ENCODE assay signal across 8 mouse cellular contexts in genomic region chr7:34166850-34167249, GRCm38 (mm10). TPM values are rescaled to one million over a fixed set of nuclear protein-coding genes. Genes with fewer than 3 reads are reported as not detected.
DNase-seq lines count a peak whose midpoint lies in the region; ATAC-seq and TF ChIP-seq lines count a peak whose summit lies in the region.

No protein-coding gene starts in this region.

- peak; percentile 62 for DNase-seq in embryo, embryonic 10 days (ENCODE audit: low spot score)
- peak; percentile 69 for DNase-seq in lung, postnatal 0 days (ENCODE audit: low spot score)
- DNase-seq in splenic B cell, adult 2 months (ENCODE audit: low read depth, low spot score): peak; percentile 54
- no peak for DNase-seq in right cerebral cortex, adult 2 months (ENCODE audit: low spot score in 2 of 2)

- no peak for ATAC-seq in erythroblast, adult 5-6 weeks (replicated peaks; ENCODE audit: low FRiP score, poor library complexity, severe bottlenecking)
- no peak for ATAC-seq in hindbrain, embryonic 15.5 days (ENCODE audit: low FRiP score, low read depth)
- ATAC-seq in lung, postnatal 0 days: no peak

- TF ChIP-seq CTCF in ES-Bruce4 (IDR thresholded peaks at IDR 0.05; ENCODE audit: low read depth, low read length): peak; percentile 86
- peak; percentile 67 for TF ChIP-seq CTCF in lung, postnatal 0 days (IDR thresholded peaks at IDR 0.05)

- H3K4me1 ChIP-seq in erythroblast, embryonic 14.5 days (ENCODE audit: control insufficient read depth): peaks cover 25% of the 10 kb centered on the region
- no peaks in the 10 kb centered on the region for H3K4me1 ChIP-seq in ES-Bruce4 (ENCODE audit: control insufficient read depth, insufficient read depth, low read length)
- H3K4me1 ChIP-seq in hindbrain, embryonic 15.5 days (replicated peaks): peaks cover 12% of the 10 kb centered on the region
- H3K4me1 ChIP-seq in lung, postnatal 0 days (ENCODE audit: insufficient read depth, low read depth, low read length): 0 out of 2 replicates have a peak, but pooled peaks cover 5% of the 10 kb centered on the region

- 52% methylated on average over 4 of the region's 4 CpGs for WGBS in hindbrain, embryonic 15.5 days
- WGBS in lung, postnatal 0 days: 36% methylated on average over 4 of the region's 4 CpGs

- peak overlapping the region; percentile 99 for H3K4me3 ChIP-seq in erythroblast, embryonic 14.5 days (replicated peaks)
- H3K4me3 ChIP-seq in ES-Bruce4 (ENCODE audit: low read depth, low read length): peak overlapping the region; percentile 40; the same call in 1 of the 2 replicates
- peak overlapping the region; percentile 13; the same call in 1 of the 2 replicates for H3K4me3 ChIP-seq in hindbrain, embryonic 15.5 days
- no peak overlapping the region for H3K4me3 ChIP-seq in lung, postnatal 0 days (ENCODE audit: low read depth, low read length)

- H3K9ac ChIP-seq in ES-Bruce4 (ENCODE audit: low read depth, poor library complexity, severe bottlenecking): peak overlapping the region; percentile 37; the same call in 1 of the 2 replicates
- H3K9ac ChIP-seq in hindbrain, embryonic 15.5 days: no peak overlapping the region
- no peak overlapping the region for H3K9ac ChIP-seq in lung, postnatal 0 days (replicated peaks; ENCODE audit: low read depth)

- H3K9me3 ChIP-seq in erythroblast, embryonic 14.5 days (ENCODE audit: control insufficient read depth, low read length): no peaks in the 10 kb centered on the region
- no peaks in the 10 kb centered on the region for H3K9me3 ChIP-seq in ES-Bruce4 (replicated peaks; ENCODE audit: control insufficient read depth, insufficient read depth, low read length, poor library complexity, severe bottlenecking)
- H3K9me3 ChIP-seq in hindbrain, embryonic 15.5 days: no peaks in the 10 kb centered on the region
- no peaks in the 10 kb centered on the region for H3K9me3 ChIP-seq in lung, postnatal 0 days (ENCODE audit: low read length)

- H3K27me3 ChIP-seq in erythroblast, embryonic 14.5 days (ENCODE audit: control insufficient read depth): no peaks in the 10 kb centered on the region
- no peaks in the 10 kb centered on the region for H3K27me3 ChIP-seq in ES-Bruce4 (ENCODE audit: control insufficient read depth, insufficient read depth, low read length, poor library complexity, severe bottlenecking)
- H3K27me3 ChIP-seq in hindbrain, embryonic 15.5 days: no peaks in the 10 kb centered on the region
- no peaks in the 10 kb centered on the region for H3K27me3 ChIP-seq in lung, postnatal 0 days (replicated peaks; ENCODE audit: insufficient read depth, low read length)
- no peaks in the 10 kb centered on the region for H3K27me3 ChIP-seq in splenic B cell, adult 2 months (ENCODE audit: control insufficient read depth, insufficient read depth, low read length, poor library complexity, severe bottlenecking)

- peaks cover 46% of the 10 kb centered on the region for H3K36me3 ChIP-seq in erythroblast, embryonic 14.5 days (ENCODE audit: control insufficient read depth)
- peaks cover 32% of the 10 kb centered on the region for H3K36me3 ChIP-seq in ES-Bruce4 (ENCODE audit: control insufficient read depth, insufficient read depth, low read length, poor library complexity, severe bottlenecking)
- H3K36me3 ChIP-seq in hindbrain, embryonic 15.5 days: peaks cover 31% of the 10 kb centered on the region
- H3K36me3 ChIP-seq in lung, postnatal 0 days (ENCODE audit: insufficient read depth, low read length): peaks cover 19% of the 10 kb centered on the region
- peaks cover 4% of the 10 kb centered on the region for H3K36me3 ChIP-seq in splenic B cell, adult 2 months (ENCODE audit: control insufficient read depth, insufficient read depth, low read length, poor library complexity, severe bottlenecking)

- H3K27ac ChIP-seq in ES-Bruce4 (ENCODE audit: insufficient read depth, low read length): peak overlapping the region; percentile 7; the same call in 1 of the 2 replicates
- H3K27ac ChIP-seq in hindbrain, embryonic 15.5 days (replicated peaks): no peak overlapping the region
- no peak overlapping the region for H3K27ac ChIP-seq in lung, postnatal 0 days (ENCODE audit: low read length)

- 0 out of 2 replicates have a peak, but pooled peaks have one; percentile 29 for TF ChIP-seq EP300 in ES-Bruce4 (IDR thresholded peaks at IDR 0.05; ENCODE audit: insufficient read depth, low read depth, low read length)
- no peak for TF ChIP-seq EP300 in lung, postnatal 0 days (IDR thresholded peaks at IDR 0.05)

- no peak overlapping the region for H3K4me2 ChIP-seq in hindbrain, embryonic 15.5 days
- no peak overlapping the region for H3K4me2 ChIP-seq in lung, postnatal 0 days (replicated peaks; ENCODE audit: low read depth, low read length)

- no peak for TF ChIP-seq POLR2A in ES-Bruce4 (IDR thresholded peaks at IDR 0.05; ENCODE audit: insufficient read depth, low read length)

RNA-seq across cellular contexts. Expression of gene Uba2, which starts 2.5 kb away (rescaled TPM):
- polyA plus RNA-seq in erythroblast, embryonic 14.5 days (2012): 0.92 and 1.3 TPM in 2 replicates
- total RNA-seq in erythroblast, adult 5-6 weeks (2015; ENCODE audit: low replicate concordance): 35.2 and 65.0 TPM in 2 replicates
- 49.3 and 70.3 TPM in 2 replicates for total RNA-seq in erythroblast, adult 5-6 weeks (2017; ENCODE audit: low replicate concordance)
- 220 and 223 TPM in 2 replicates for polyA plus RNA-seq in ES-Bruce4 (2011; ENCODE audit: insufficient read depth, insufficient read length, low read depth, missing spikeins)
- polyA plus RNA-seq in hindbrain, embryonic 15.5 days (2015; fragmentation: Nextera tagmentation; extraction: Ambion mirVana): 156 and 162 TPM in 2 replicates
- 82.8 and 91.2 TPM in 2 replicates for polyA plus RNA-seq in lung, postnatal 0 days (2015; fragmentation: Nextera tagmentation; extraction: Ambion mirVana)

RNA-seq across cellular contexts. Expression of gene Pdcd2l, which starts 29.6 kb away (rescaled TPM):
- 0.42 and 0.52 TPM in 2 replicates for polyA plus RNA-seq in erythroblast, embryonic 14.5 days (2012)
- total RNA-seq in erythroblast, adult 5-6 weeks (2015; ENCODE audit: low replicate concordance): 9.0 and 11.5 TPM in 2 replicates
- total RNA-seq in erythroblast, adult 5-6 weeks (2017; ENCODE audit: low replicate concordance): 1.7 and 5.0 TPM in 2 replicates
- polyA plus RNA-seq in ES-Bruce4 (2011; ENCODE audit: insufficient read depth, insufficient read length, low read depth, missing spikeins): 37.5 and 38.0 TPM in 2 replicates
- 71.8 and 82.6 TPM in 2 replicates for polyA plus RNA-seq in hindbrain, embryonic 15.5 days (2015; fragmentation: Nextera tagmentation; extraction: Ambion mirVana)
- polyA plus RNA-seq in lung, postnatal 0 days (2015; fragmentation: Nextera tagmentation; extraction: Ambion mirVana): 34.0 and 37.9 TPM in 2 replicates

RNA-seq across cellular contexts. Expression of gene Wtip, which starts 33.8 kb away (rescaled TPM):
- polyA plus RNA-seq in erythroblast, embryonic 14.5 days (2012): 0.07 and 0.09 TPM in 2 replicates
- total RNA-seq in erythroblast, adult 5-6 weeks (2015; ENCODE audit: low replicate concordance): not detected in 2 replicates
- not detected in 2 replicates for total RNA-seq in erythroblast, adult 5-6 weeks (2017; ENCODE audit: low replicate concordance)
- polyA plus RNA-seq in ES-Bruce4 (2011; ENCODE audit: insufficient read depth, insufficient read length, low read depth, missing spikeins): 43.3 and 55.5 TPM in 2 replicates
- 4.1 and 5.9 TPM in 2 replicates for polyA plus RNA-seq in hindbrain, embryonic 15.5 days (2015; fragmentation: Nextera tagmentation; extraction: Ambion mirVana)
- polyA plus RNA-seq in lung, postnatal 0 days (2015; fragmentation: Nextera tagmentation; extraction: Ambion mirVana): 7.9 and 8.5 TPM in 2 replicates

Comparison
In these comparisons a context has a peak if more than half of its experiments do, and no peak if none do; other contexts are left out.
1. DNase-seq: peak in embryo, embryonic 10 days (single experiment), lung, postnatal 0 days (single experiment) and splenic B cell, adult 2 months (single experiment); none in right cerebral cortex, adult 2 months (0 of 2).
2. RNA of gene Uba2, which starts 2.5 kb away (polyA plus RNA-seq): 220 to 223 TPM in ES-Bruce4, 156 to 162 TPM in hindbrain, embryonic 15.5 days and 82.8 to 91.2 TPM in lung, postnatal 0 days; 0.92 to 1.3 TPM in erythroblast, embryonic 14.5 days; every median in the first group is over 10 times any median in the second.
3. RNA of gene Pdcd2l, which starts 29.6 kb away (polyA plus RNA-seq): 71.8 to 82.6 TPM in hindbrain, embryonic 15.5 days, 37.5 to 38.0 TPM in ES-Bruce4 and 34.0 to 37.9 TPM in lung, postnatal 0 days; 0.42 to 0.52 TPM in erythroblast, embryonic 14.5 days; every median in the first group is over 10 times any median in the second.